Mouse (Mus musculus) forebrain, postnatal 0 days (tissue): Measurements from ENCODE around the gene Carhsp1. TPM values are rescaled to one million over a fixed set of nuclear protein-coding genes. Genes with fewer than 3 reads are reported as not detected.

ENCODE experiments used
- ATAC-seq: fragments of 200-750 bp; cut with Nextera tagmentation; 2 replicates; pipeline ENCODE4 v1.8.0; 2017; ENCODE audit warnings: mild to moderate bottlenecking, moderate library complexity
- DNase-seq: peaks from one replicate; pipeline ENCODE4 v3.0.0-alpha.2; 2015
- H3K27ac ChIP-seq: fragments of 300-500 bp; sonication (generic); 2 replicates; pipeline ENCODE4 v1.5.1; 2014; ENCODE audit warnings: low read depth, mild to moderate bottlenecking, antibody characterized with exemption, low read length, moderate library complexity, mixed read lengths
- H3K27me3 ChIP-seq: fragments of 300-500 bp; sonication (generic); 2 replicates; pipeline ENCODE4 v1.6.1; 2014; ENCODE audit warnings: mild to moderate bottlenecking, low read length, mixed read lengths; ENCODE audit not compliant: insufficient read depth
- H3K36me3 ChIP-seq: fragments of 300-500 bp; sonication (generic); 2 replicates; pipeline ENCODE4 v1.6.1; 2014; ENCODE audit warnings: mild to moderate bottlenecking, moderate library complexity; ENCODE audit not compliant: insufficient read depth
- H3K4me1 ChIP-seq: fragments of 300-500 bp; sonication (generic); 2 replicates; pipeline ENCODE4 v1.6.1; 2014; ENCODE audit warnings: antibody characterized with exemption; ENCODE audit not compliant: insufficient read depth
- H3K4me2 ChIP-seq: fragments of 300-500 bp; sonication (generic); 2 replicates; pipeline ENCODE4 v1.6.1; 2014; ENCODE audit warnings: low read depth, mild to moderate bottlenecking, moderate library complexity
- H3K4me3 ChIP-seq: fragments of 300-500 bp; sonication (generic); 2 replicates; pipeline ENCODE4 v1.5.1; 2014; ENCODE audit warnings: low read depth, low read length, mixed read lengths
- H3K9ac ChIP-seq: fragments of 300-500 bp; sonication (generic); 2 replicates; pipeline ENCODE4 v1.6.1; 2014; ENCODE audit warnings: mild to moderate bottlenecking
- H3K9me3 ChIP-seq: fragments of 300-500 bp; sonication (generic); 2 replicates; pipeline ENCODE4 v1.6.1; 2016; ENCODE audit warnings: low read length
- CTCF ChIP-seq: sonication (generic); IDR thresholded peaks from 2 replicates; pipeline ENCODE4 v1.5.1; 2016; ENCODE audit warnings: antibody characterized with exemption, control low read depth, low read depth
- WGBS: fragments of 180-500 bp; shearing (Covaris S2); extraction: QIAGEN DNeasy Blood & Tissue Kit; methylation state at CpG from one replicate; pipeline ENCODE4 v1.1.7; 2014; 5-methylcytosine and 5-hydroxymethylcytosine counted together
- polyA plus RNA-seq: library from polyadenylated mRNA; unstranded; fragments of >200 nt; fragmentation: Nextera tagmentation; extraction: Ambion mirVana; gene quantifications from 2 replicates; pipeline ENCODE4 v1.2.1, GENCODE M21; 2015
- total RNA-seq: library from RNA; depleted of rRNA; stranded (reverse); fragments of >200 nt; gene quantifications from 2 replicates; pipeline ENCODE4 v1.2.3, GENCODE M21; 2014; rRNA removed

The Carhsp1 gene
- 144 and 155 TPM in 2 replicates for total RNA-seq
- polyA plus RNA-seq, result 135 and 142 TPM in 2 replicates

GRCm38 (mm10) chr16:8671551-8672349 is at the start of gene Carhsp1:
Gene Carhsp1, minus strand, starts transcription at chr16:8672155.
- Histone ChIP-seq H3K27ac (peak within 1 kb of the TSS; percentile 64), H3K4me3 (peak within 1 kb of the TSS; percentile 73), H3K9me3 (no peaks in the 10 kb centered on the region), H3K27me3 (no peaks in the 10 kb centered on the region), H3K36me3 (no peaks in the 10 kb centered on the region), H3K4me1 (peaks cover 25% of the 10 kb centered on the region), H3K9ac (peak within 1 kb of the TSS; percentile 76), H3K4me2 (peak within 1 kb of the TSS; percentile 79)
- 1% methylated on average over 67 of the region's 67 CpGs for WGBS
- TF ChIP-seq CTCF, result peak; percentile 36
- ATAC-seq, result peak; percentile 89
- DNase-seq, result peak; percentile 90

- Histone ChIP-seq H3K27ac (no peak overlapping the region), H3K36me3 (peaks cover 9% of the 10 kb centered on the region), H3K4me1 (no peaks in the 10 kb centered on the region), H3K9me3 (no peaks in the 10 kb centered on the region), H3K9ac (no peak overlapping the region), H3K27me3 (no peaks in the 10 kb centered on the region), H3K4me3 (no peak overlapping the region), H3K4me2 (no peak overlapping the region)
- DNase-seq, result no peak
- WGBS, result 95% methylated on average over 4 of the region's 4 CpGs
- ATAC-seq, result no peak
- no peak for TF ChIP-seq CTCF
Measured at GRCm38 (mm10) chr16:8720447-8720846, 48.5 kb upstream of the Carhsp1 start.

- H3K9me3 ChIP-seq, result no peaks in the 10 kb centered on the region
- 94% methylated on average over 10 of the region's 10 CpGs for WGBS
- no peak overlapping the region for H3K4me3 ChIP-seq
- no peak for ATAC-seq
- no peaks in the 10 kb centered on the region for H3K27me3 ChIP-seq
- no peak overlapping the region for H3K4me2 ChIP-seq
- TF ChIP-seq CTCF, result no peak
- DNase-seq, result no peak
- H3K4me1 ChIP-seq, result no peaks in the 10 kb centered on the region
- H3K27ac ChIP-seq, result no peak overlapping the region
- H3K9ac ChIP-seq, result no peak overlapping the region
- peaks cover 20% of the 10 kb centered on the region for H3K36me3 ChIP-seq
Measured at GRCm38 (mm10) chr16:8717744-8718143, 45.8 kb upstream of the Carhsp1 start.

GRCm38 (mm10) chr16:8716300-8716699 is 44.3 kb upstream of the Carhsp1 start:
- Histone ChIP-seq H3K4me1 (no peaks in the 10 kb centered on the region), H3K9ac (no peak overlapping the region), H3K27ac (no peak overlapping the region), H3K9me3 (no peaks in the 10 kb centered on the region), H3K4me3 (no peak overlapping the region), H3K4me2 (no peak overlapping the region), H3K27me3 (no peaks in the 10 kb centered on the region), H3K36me3 (peaks cover 31% of the 10 kb centered on the region)
- 76% methylated on average over 6 of the region's 6 CpGs for WGBS
- ATAC-seq, result no peak
- no peak for TF ChIP-seq CTCF
- no peak for DNase-seq

- Histone ChIP-seq H3K36me3 (peaks cover 34% of the 10 kb centered on the region), H3K27me3 (no peaks in the 10 kb centered on the region), H3K4me1 (no peaks in the 10 kb centered on the region), H3K27ac (no peak overlapping the region), H3K9ac (no peak overlapping the region), H3K4me2 (no peak overlapping the region), H3K9me3 (no peaks in the 10 kb centered on the region), H3K4me3 (no peak overlapping the region)
- no peak for DNase-seq
- 74% methylated on average over 10 of the region's 10 CpGs for WGBS
- no peak for ATAC-seq
- TF ChIP-seq CTCF, result no peak
Measured at GRCm38 (mm10) chr16:8715513-8716080, 43.6 kb upstream of the Carhsp1 start.

- no peak for TF ChIP-seq CTCF
- Histone ChIP-seq H3K9me3 (no peaks in the 10 kb centered on the region), H3K27me3 (no peaks in the 10 kb centered on the region), H3K4me2 (no peak overlapping the region), H3K4me3 (no peak overlapping the region), H3K36me3 (peaks cover 41% of the 10 kb centered on the region), H3K9ac (no peak overlapping the region), H3K4me1 (no peaks in the 10 kb centered on the region), H3K27ac (no peak overlapping the region)
- DNase-seq, result no peak
- no peak for ATAC-seq
- WGBS, result 78% methylated on average over 5 of the region's 5 CpGs
Measured at GRCm38 (mm10) chr16:8714851-8715250, 42.9 kb upstream of the Carhsp1 start.

- no peak overlapping the region for H3K27ac ChIP-seq
- no peak overlapping the region for H3K9ac ChIP-seq
- H3K27me3 ChIP-seq, result no peaks in the 10 kb centered on the region
- no peak overlapping the region for H3K4me2 ChIP-seq
- no peak for TF ChIP-seq CTCF
- WGBS, result 60% methylated on average over 9 of the region's 9 CpGs
- no peak for ATAC-seq
- DNase-seq, result no peak
- no peaks in the 10 kb centered on the region for H3K4me1 ChIP-seq
- no peaks in the 10 kb centered on the region for H3K9me3 ChIP-seq
- H3K36me3 ChIP-seq, result peaks cover 69% of the 10 kb centered on the region
- no peak overlapping the region for H3K4me3 ChIP-seq
Measured at GRCm38 (mm10) chr16:8711998-8712397, 40.0 kb upstream of the Carhsp1 start.
